Mouse (Mus musculus) kidney, postnatal 4 days (tissue): ENCODE data around the gene Ccdc36.

Experiments used
- DNase-seq, 2 experiments: peaks; one replicate each; pipeline ENCODE4 v3.0.0; 2021; ENCODE audit warnings: mixed read lengths in 2 of 2

Ccdc36 gene

DNA sequence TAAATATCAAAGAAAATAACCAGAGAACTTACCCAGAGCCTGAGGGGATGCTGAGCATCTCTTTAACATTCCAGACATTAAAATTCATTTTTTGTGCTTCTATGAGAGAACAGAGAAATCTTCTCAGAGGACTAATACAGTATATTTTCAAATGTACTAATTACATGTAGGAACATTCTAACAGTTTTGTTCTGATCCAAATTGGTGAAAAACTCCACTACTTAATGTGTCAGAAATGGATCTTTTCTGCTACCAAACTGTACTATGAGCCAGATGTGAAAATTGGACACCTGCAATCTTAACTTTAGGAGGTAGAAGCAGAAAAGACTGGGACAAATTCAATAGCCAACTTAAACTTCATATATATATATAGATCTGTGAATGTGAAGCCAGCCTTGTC is at the start of gene Ccdc36:
TSS of gene Ccdc36 (minus strand) at position 101 of the 400 bp plus-strand sequence.
- no peak for DNase-seq

GRCm38 (mm10) chr9:108474528-108474927 is 46.2 kb upstream of the Ccdc36 start:
- peak in 1 of 2 experiments; percentile 36 for DNase-seq

DNA sequence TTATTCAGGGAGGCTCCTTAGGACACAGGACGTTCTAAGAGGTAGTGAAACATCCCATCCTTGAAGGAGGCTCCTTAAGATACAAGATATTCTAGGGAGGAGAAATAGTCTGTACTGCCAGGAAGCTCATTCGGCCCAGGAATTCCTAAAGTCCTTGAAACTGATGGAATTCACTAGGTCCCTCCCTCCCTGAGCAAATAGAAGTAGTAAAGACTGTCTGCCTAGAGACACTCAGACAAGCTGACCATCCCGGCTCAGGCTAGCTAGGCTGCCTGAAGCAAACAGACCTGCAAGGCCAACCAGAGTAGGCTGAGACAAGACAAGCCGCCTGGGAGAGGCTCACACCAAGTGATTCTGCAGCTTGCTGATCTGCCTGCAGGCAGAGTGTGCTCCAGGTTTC is 41.6 kb upstream of the Ccdc36 start:
- no peak for DNase-seq

DNA sequence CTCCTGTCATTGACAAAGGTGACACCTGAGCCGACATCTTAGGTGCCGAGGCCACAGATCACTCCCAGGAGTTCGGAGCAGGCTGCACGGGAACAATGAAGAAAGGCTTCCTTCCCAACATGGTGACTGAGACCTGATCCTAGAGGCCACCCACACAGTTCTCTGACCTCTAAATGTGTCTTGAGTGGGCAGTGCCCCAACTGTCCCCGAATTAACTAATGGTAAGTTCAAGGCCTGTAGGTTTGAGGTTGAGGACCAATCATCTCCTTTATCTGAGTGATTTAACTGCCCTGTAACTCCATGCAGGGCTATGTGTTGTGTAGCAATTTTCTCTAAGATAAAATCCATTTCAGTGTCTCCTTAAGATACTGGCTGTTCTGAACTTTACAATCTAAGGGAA is 41.1 kb upstream of the Ccdc36 start:
- no peak for DNase-seq

DNA sequence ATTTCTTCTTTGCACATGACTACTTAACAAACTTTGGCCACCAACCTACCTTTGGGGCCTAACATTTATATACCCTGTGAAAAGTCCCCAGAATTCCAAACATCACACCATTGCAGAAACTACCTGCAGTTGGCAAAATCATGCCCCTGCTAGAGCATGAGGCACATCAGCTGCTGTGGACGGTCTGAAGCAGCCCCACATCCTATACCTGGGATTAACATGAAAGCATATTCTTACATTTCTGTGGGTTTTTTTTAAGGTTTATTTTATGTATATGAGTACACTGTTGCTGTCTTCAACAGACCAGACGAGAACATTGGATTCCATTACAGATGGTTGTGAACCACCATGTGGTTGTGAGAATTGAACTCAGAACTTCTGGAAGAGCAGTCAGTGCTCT is 37.9 kb upstream of the Ccdc36 start:
- no peak for DNase-seq

- no peak for DNase-seq
These were observed 35.4 kb upstream of the Ccdc36 start for GRCm38 (mm10) chr9:108463713-108464112.

GRCm38 (mm10) chr9:108462192-108462591 is 33.9 kb upstream of the Ccdc36 start:
- DNase-seq: peak; percentile 67 to 74

DNA sequence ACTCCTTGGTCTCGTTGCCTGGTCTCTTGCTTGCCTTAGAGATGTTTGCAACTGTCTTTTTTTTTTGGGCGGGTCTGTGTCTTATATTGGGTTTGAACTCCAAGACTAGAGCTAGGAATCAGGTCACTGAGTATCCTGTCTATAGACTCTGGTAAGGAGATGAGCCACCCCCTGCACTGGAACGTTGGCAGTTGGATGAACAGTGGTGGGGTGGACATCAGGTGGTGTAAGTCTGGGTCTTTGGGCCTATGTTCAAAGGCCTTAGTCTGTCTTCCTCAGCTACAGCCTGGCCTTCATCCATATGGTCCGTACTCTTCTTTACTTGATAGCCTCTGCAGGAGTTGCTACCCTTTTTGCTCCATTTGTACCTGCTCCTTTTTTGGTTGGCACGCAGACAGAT is 33.4 kb upstream of the Ccdc36 start:
- no peak for DNase-seq

DNA sequence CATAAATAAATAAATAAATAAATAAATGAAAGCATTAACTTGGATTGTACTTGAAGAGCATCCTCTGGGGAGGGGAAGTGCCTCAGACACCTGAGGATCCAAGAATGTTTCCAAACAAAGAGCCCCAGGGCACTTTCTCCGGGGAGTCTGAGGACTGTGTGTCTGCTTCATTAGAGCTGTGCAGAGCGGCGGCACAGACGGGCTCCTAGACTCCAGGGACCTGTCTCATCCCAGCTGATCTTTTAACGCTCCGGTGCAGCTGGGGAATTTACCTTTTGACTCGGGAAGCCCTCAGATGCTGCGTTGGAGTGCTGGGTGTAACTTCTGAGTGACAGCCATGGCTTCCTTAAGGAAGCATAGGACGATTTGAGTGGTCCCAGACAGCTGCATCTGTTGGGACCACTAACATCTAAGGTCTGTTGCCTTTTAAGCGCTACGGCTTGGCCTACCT is 32.9 kb upstream of the Ccdc36 start, which contains the start of gene Klhdc8b:
TSS of gene Klhdc8b (minus strand) at position 401 of the 451 bp plus-strand sequence.
- peak; percentile 44 to 61 for DNase-seq

GRCm38 (mm10) chr9:108460319-108461178 is 32.3 kb upstream of the Ccdc36 start, which contains the start of gene Ccdc71:
TSS of gene Ccdc71 (plus strand) at chr9:108460527.
- DNase-seq: peak; percentile 90 to 94

DNA sequence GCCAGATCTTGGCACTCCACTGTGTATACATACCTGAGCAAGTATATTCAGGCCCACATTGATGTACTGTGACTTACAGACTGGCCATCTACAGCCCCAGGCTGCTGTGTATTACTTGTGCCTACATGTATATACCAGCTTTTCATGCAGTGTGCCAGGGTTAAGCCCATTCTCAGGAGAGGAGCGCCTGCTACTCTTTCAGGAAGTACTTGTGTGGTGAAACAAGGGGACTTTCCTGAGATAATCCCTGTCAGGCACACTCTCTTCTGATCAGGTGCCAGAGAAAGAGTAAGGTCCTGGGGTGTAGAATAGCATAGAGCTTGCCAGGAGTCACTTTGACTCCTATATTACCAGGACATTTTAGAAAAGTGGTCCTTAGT is 31.6 kb upstream of the Ccdc36 start:
- no peak for DNase-seq

GRCm38 (mm10) chr9:108456953-108457352 is 28.7 kb upstream of the Ccdc36 start:
- no peak for DNase-seq

DNA sequence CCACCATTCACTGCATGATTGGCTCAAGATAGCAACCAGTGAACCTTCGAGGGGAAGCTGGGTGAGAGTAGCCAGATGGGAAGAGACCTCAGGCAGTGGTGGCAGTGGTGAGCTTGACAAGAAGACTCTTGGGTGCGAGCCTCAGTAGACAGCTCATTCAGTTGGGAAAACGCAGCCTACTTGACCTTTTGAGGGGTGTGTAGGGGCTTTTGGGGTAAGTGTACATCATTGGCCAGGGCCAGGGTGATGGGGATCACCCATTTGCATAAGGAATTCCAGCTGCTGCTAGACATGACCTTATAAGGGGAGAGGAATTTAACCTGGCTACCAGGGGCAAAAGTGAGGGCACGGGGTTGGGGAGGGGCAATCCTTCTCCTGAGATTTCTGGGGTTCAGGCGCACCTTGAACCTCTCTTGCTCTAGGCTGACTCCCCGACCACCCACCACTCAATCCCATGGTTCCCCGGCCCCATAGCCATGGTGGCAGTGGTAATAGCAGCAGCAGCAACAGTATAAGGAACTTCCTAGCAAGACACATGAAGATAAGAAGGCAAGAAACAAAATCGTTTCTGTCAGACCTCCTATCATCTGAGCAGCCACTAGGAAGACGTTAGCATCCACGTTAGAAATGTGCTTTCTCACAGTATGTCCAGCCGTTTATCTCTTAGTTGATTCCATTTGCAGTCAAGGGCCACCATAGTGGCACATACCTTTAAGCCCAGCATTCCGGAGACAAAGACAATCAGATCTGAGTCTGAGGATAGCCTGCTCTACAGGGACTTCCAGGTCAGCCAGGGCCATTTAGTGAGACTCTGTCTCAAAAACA is 27.7 kb upstream of the Ccdc36 start:
- DNase-seq: no peak

- DNase-seq: no peak
These were observed 26.1 kb upstream of the Ccdc36 start for GRCm38 (mm10) chr9:108454429-108454828.

- DNase-seq: no peak
These were observed 25.2 kb upstream of the Ccdc36 start for GRCm38 (mm10) chr9:108453458-108453857.

DNA sequence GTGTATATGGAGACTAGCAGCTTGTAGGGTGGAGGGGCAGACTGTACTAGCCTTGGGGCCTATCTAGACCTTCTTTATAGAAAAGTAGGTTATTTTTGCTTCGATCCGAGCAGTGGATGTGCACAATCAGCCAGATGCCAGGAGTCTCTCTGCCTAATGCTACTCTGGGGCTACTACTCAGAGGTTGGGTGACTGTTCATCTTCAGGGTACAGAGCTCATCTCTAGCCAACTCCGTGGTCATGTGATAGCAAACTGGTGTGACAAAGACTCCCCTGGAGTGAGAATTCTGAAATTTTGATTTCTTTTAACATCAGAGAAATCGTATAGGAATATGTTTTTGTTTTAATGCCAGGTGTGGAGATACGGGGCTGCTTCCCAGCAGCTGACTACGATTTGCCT is 24.6 kb upstream of the Ccdc36 start:
- DNase-seq: no peak

- peak; percentile 95 to 96 for DNase-seq
These were observed 24.1 kb upstream of the Ccdc36 start for GRCm38 (mm10) chr9:108452291-108452906.

DNA sequence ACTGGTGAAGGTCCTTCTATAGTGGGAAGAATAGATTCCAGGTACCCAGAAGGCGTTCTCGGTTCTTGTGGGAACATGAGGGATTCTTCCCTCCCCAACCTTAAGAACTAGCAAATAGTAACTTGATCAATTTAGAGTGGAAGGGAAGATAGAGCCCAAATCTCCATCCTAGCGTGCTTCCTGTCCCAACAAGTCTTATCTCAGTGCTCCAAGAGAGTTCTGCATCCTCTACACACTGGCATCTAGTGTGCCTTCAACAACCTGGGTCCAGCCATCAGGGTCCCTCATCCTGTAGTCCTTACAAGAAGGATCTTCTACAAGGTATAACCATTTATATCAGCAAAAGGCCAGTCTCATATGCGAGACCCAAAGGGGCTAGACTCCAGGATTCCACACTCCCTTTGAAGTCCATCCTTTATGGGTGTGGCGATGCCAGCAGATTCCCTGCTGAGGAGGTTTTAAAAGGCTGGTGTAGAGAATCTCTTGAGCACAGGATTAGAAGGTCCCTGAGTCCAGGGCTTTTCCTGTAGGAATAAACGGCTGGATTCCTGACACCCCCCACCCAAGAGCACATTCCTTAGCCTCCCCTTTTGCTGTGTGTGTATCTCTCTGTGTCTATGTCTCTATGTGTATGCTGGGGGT is 23.4 kb upstream of the Ccdc36 start:
- DNase-seq: no peak

- no peak for DNase-seq
These were observed 22.8 kb upstream of the Ccdc36 start for GRCm38 (mm10) chr9:108451170-108451493.

- DNase-seq: peak; percentile 63 to 74
These were observed 22.2 kb upstream of the Ccdc36 start for GRCm38 (mm10) chr9:108450292-108451169.

DNA sequence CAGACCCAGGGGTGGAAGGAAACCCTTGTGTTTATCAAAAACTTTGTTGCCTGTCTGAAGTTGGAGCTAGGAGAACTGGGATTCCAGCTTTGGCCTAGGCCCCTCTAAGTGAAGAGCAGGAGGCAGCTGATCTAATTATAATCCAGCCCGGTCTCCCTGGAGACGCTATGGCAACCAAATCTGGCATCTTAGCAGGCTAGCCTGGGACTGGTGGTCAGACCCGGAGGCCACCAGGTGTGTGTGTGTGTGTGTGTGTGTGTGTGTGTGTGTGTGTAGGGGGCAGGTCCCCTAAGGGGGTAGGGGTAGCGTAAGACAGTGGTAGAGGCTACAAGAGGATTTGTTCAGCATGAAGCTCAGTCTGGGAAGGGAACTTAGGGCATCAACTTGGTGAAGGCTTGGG is 21.6 kb upstream of the Ccdc36 start:
- DNase-seq: peak; percentile 60 to 68

DNA sequence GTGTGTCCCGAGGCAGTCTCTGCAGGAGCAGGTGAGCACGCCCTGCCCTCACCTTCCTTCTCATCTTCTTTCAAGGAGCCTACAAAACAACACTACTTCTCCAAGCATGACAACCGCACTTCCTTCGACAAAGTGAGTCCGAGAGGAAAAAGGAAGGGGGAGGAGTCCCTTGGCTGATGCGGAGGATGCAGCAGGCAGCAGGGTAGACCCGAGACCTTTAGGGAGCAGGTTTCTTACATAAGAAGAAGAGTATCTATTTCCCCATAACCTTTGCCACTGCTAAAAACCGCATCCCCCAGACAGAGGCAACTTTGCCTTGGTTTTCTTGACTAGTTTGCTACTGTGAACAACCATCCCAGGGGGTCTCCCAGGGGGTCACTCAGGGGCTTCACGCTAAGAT is 16.8 kb upstream of the Ccdc36 start:
- DNase-seq: no peak
